In the genomic region with DNA sequence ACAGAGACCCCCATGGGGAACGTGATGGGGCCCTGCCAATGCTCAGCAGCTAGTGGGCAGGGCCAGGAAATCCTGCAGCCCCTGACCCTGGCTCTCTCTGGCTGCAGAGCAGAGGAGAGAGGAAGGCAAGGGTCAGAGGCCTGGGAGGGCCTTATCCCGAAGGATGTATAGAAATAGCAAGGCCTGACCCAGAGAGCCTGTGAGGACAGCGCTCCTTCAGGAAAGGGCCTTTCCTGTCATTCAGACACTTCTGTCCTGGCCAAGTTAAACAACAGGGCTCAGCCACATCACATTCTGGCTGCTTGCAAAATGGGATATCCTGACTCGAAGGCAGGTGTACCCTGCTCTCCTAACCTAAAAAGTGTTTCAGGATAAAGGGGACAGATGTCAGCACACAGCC, we compare ENCODE assay signal across 10 mouse cellular contexts.
A peak's percentile ranks its signal among the peaks of the same experiment; 100 is the strongest.
DNase-seq lines count a peak whose midpoint lies in the region; ATAC-seq lines count a peak whose summit lies in the region.
"Had no signal": no experiment of that assay in that cellular context is flagged by ENCODE, and none has a peak within 500 bp of the region (broad histone marks: within the 10 kb centered on the region; RNA-seq: fewer than 3 reads in every experiment).

No protein-coding gene starts in this region.

- WGBS in lung, embryonic 16.5 days: 48% methylated on average over 4 of the region's 4 CpGs
- WGBS in heart, embryonic 16.5 days: 29% methylated on average over 4 of the region's 4 CpGs
- WGBS in stomach, embryonic 15.5 days: 61% methylated on average over 4 of the region's 4 CpGs

- H3K27me3 ChIP-seq in lung, embryonic 16.5 days (ENCODE audit: control insufficient read depth, insufficient read depth, low read depth, low read length): no peaks in the 10 kb centered on the region
- H3K27me3 ChIP-seq in heart, embryonic 16.5 days (ENCODE audit: control insufficient read depth, insufficient read depth, low read length): no peaks in the 10 kb centered on the region
- H3K27me3 ChIP-seq in stomach, embryonic 15.5 days (replicated peaks): no peaks in the 10 kb centered on the region

- no peak overlapping the region for H3K9ac ChIP-seq in lung, embryonic 16.5 days (ENCODE audit: low read length)
- H3K9ac ChIP-seq in heart, embryonic 16.5 days (ENCODE audit: low read length): no peak overlapping the region
- no peak overlapping the region for H3K9ac ChIP-seq in stomach, embryonic 15.5 days

- no peaks in the 10 kb centered on the region for H3K9me3 ChIP-seq in lung, embryonic 16.5 days (ENCODE audit: control insufficient read depth, low read length)
- H3K9me3 ChIP-seq in heart, embryonic 16.5 days (replicated peaks; ENCODE audit: control insufficient read depth, low read length): no peaks in the 10 kb centered on the region
- H3K9me3 ChIP-seq in stomach, embryonic 15.5 days: no peaks in the 10 kb centered on the region
- H3K9me3 ChIP-seq: G1E had no signal

- DNase-seq in lung, postnatal 25 days (ENCODE audit: low spot score): no peak
- DNase-seq in kidney, postnatal 25 days: peak; percentile 49 to 75
- DNase-seq in ovary, adult 18-20 months (ENCODE audit: low spot score): no peak
- no peak for DNase-seq in layer of hippocampus, adult 9-11 months
- no peak for DNase-seq in thymus, postnatal 25 days

- peaks cover 12% of the 10 kb centered on the region for H3K4me1 ChIP-seq in lung, embryonic 16.5 days (replicated peaks; ENCODE audit: control insufficient read depth, insufficient read depth, low read length)
- H3K4me1 ChIP-seq in heart, embryonic 16.5 days (ENCODE audit: control insufficient read depth, insufficient read depth, low read length): peaks cover 55% of the 10 kb centered on the region
- H3K4me1 ChIP-seq in stomach, embryonic 15.5 days: no peaks in the 10 kb centered on the region; the same call in 1 of the 2 replicates

- ATAC-seq in lung, embryonic 16.5 days (ENCODE audit: low read depth): peak; percentile 80
- peak; percentile 84 for ATAC-seq in heart, embryonic 16.5 days (replicated peaks; ENCODE audit: extremely low read depth, insufficient read depth, low FRiP score)
- ATAC-seq in stomach, embryonic 15.5 days (ENCODE audit: insufficient read depth, low FRiP score, low read depth): peak; percentile 51; the same call in 1 of the 2 replicates

- peak overlapping the region; percentile 15 for H3K27ac ChIP-seq in lung, embryonic 16.5 days (ENCODE audit: low read length)
- peak overlapping the region; percentile 60 for H3K27ac ChIP-seq in heart, embryonic 16.5 days (ENCODE audit: low read length)
- H3K27ac ChIP-seq in stomach, embryonic 15.5 days: no peak overlapping the region

- no peaks in the 10 kb centered on the region for H3K36me3 ChIP-seq in lung, embryonic 16.5 days (ENCODE audit: control insufficient read depth, insufficient read depth, low read length)
- no peaks in the 10 kb centered on the region for H3K36me3 ChIP-seq in heart, embryonic 16.5 days (ENCODE audit: control insufficient read depth, insufficient read depth)
- H3K36me3 ChIP-seq in stomach, embryonic 15.5 days: no peaks in the 10 kb centered on the region
- H3K36me3 ChIP-seq: G1E had no signal

- no peak overlapping the region for H3K4me3 ChIP-seq in lung, embryonic 16.5 days (ENCODE audit: low read length)
- H3K4me3 ChIP-seq in heart, embryonic 16.5 days (ENCODE audit: low read length): no peak overlapping the region
- no peak overlapping the region for H3K4me3 ChIP-seq in stomach, embryonic 15.5 days (replicated peaks)
- H3K4me3 ChIP-seq: erythroblast, embryonic 14.5 days had no signal

- H3K4me2 ChIP-seq in lung, embryonic 16.5 days (ENCODE audit: low read depth, low read length): no peak overlapping the region
- H3K4me2 ChIP-seq in heart, embryonic 16.5 days (ENCODE audit: low read depth, low read length): no peak overlapping the region
- H3K4me2 ChIP-seq in stomach, embryonic 15.5 days: no peak overlapping the region

Comparison
In these comparisons a context has a peak if more than half of its experiments do, and no peak if none do; other contexts are left out.
1. DNase-seq: peak in kidney, postnatal 25 days (2 of 2); none in lung, postnatal 25 days (single experiment), ovary, adult 18-20 months (single experiment), layer of hippocampus, adult 9-11 months (single experiment) and thymus, postnatal 25 days (single experiment).
2. Peak in every context shown above with its lines, with median percentiles within 50 percentile points of each other: ATAC-seq.